Mouse (Mus musculus): ENCODE results near the gene Dnase2a. TPM values are rescaled to one million over a fixed set of nuclear protein-coding genes. Genes with fewer than 3 reads are reported as not detected.

Gene Dnase2a
- polyA plus RNA-seq, 1 experiment, result not detected

GRCm38 (mm10) chr8:84969241-84970134 lies 61.1 kb downstream of the Dnase2a start, which contains the start of the genes Gm49661, Prdx2 and Rnaseh2a:
TSS of gene Gm49661 (minus strand) at chr8:84969433.
TSS of gene Prdx2 (plus strand) at chr8:84969587.
TSS of gene Rnaseh2a (minus strand) at chr8:84969767.
- peak within 1 kb of the TSS; percentile 63 for H3K4me3 ChIP-seq (ENCODE audit: insufficient read depth, low read depth, low read length)
- H3K4me1 ChIP-seq (ENCODE audit: control insufficient read depth, insufficient read depth, low read length), result peaks cover 14% of the 10 kb centered on the region
- WGBS, result under 1% methylated on average over 56 of the region's 56 CpGs
- peak within 1 kb of the TSS; percentile 80 for H3K27ac ChIP-seq (ENCODE audit: insufficient read depth, low read depth, low read length)
- TF ChIP-seq POLR2A (IDR thresholded peaks at IDR 0.05; ENCODE audit: insufficient read depth, low read depth, low read length), result peak; percentile 87
- TF ChIP-seq CTCF (IDR thresholded peaks at IDR 0.05; ENCODE audit: insufficient read depth, low read depth, low read length), result no peak

- H3K4me1 ChIP-seq (ENCODE audit: control insufficient read depth, insufficient read depth, low read length), result peaks cover 11% of the 10 kb centered on the region
- TF ChIP-seq POLR2A (IDR thresholded peaks at IDR 0.05; ENCODE audit: insufficient read depth, low read depth, low read length) (no peak), CTCF (IDR thresholded peaks at IDR 0.05; ENCODE audit: insufficient read depth, low read depth, low read length) (no peak)
- WGBS, result under 1% methylated on average over 21 of the region's 21 CpGs
Observed at GRCm38 (mm10) chr8:84970135-84970790, 61.9 kb downstream of the Dnase2a start.

GRCm38 (mm10) chr8:84970913-84971312 lies 62.6 kb downstream of the Dnase2a start:
- peaks cover 10% of the 10 kb centered on the region for H3K4me1 ChIP-seq (ENCODE audit: control insufficient read depth, insufficient read depth, low read length)
- no peak for TF ChIP-seq POLR2A (IDR thresholded peaks at IDR 0.05; ENCODE audit: insufficient read depth, low read depth, low read length)
- no peak for TF ChIP-seq CTCF (IDR thresholded peaks at IDR 0.05; ENCODE audit: insufficient read depth, low read depth, low read length)
- 32% methylated on average over 5 of the region's 5 CpGs for WGBS
- no peak overlapping the region for H3K4me3 ChIP-seq (ENCODE audit: insufficient read depth, low read depth, low read length)
- no peak overlapping the region for H3K27ac ChIP-seq (ENCODE audit: insufficient read depth, low read depth, low read length)

More at GRCm38 (mm10) chr8:84970135-84970790, 61.9 kb downstream of the Dnase2a start:
- Histone ChIP-seq H3K27ac (ENCODE audit: insufficient read depth, low read depth, low read length) (peak overlapping the region; percentile 71), H3K4me3 (ENCODE audit: insufficient read depth, low read depth, low read length) (peak overlapping the region; percentile 63)

Other genes starting within 250 kb of the Dnase2a start
- gene Ier2, start 245.7 kb upstream of the Dnase2a start, polyA plus RNA-seq (2012; ENCODE audit: insufficient read depth, insufficient read length, low replicate concordance, missing spikeins), result not detected in 2 replicates
- not detected in 2 replicates for gene Trmt1, start 222.3 kb upstream of the Dnase2a start, polyA plus RNA-seq (2012; ENCODE audit: insufficient read depth, insufficient read length, low replicate concordance, missing spikeins)
- not detected in 2 replicates for gene Nacc1, start 220.7 kb upstream of the Dnase2a start, polyA plus RNA-seq (2012; ENCODE audit: insufficient read depth, insufficient read length, low replicate concordance, missing spikeins)
- gene Lyl1, start 207.1 kb upstream of the Dnase2a start, polyA plus RNA-seq (2012; ENCODE audit: insufficient read depth, insufficient read length, low replicate concordance, missing spikeins), result not detected in 2 replicates
- not detected in 2 replicates for gene G430095P16Rik, start 185.6 kb upstream of the Dnase2a start, polyA plus RNA-seq (2012; ENCODE audit: insufficient read depth, insufficient read length, low replicate concordance, missing spikeins)
- gene Nfix, start 108.2 kb upstream of the Dnase2a start, polyA plus RNA-seq (2012; ENCODE audit: insufficient read depth, insufficient read length, low replicate concordance, missing spikeins), result not detected in 2 replicates
- not detected in 2 replicates for gene Dand5, start 85.7 kb upstream of the Dnase2a start, polyA plus RNA-seq (2012; ENCODE audit: insufficient read depth, insufficient read length, low replicate concordance, missing spikeins)
- not detected in 2 replicates for gene Gadd45gip1, start 77.0 kb upstream of the Dnase2a start, polyA plus RNA-seq (2012; ENCODE audit: insufficient read depth, insufficient read length, low replicate concordance, missing spikeins)
- not detected in 2 replicates for gene Rad23a, start 67.9 kb upstream of the Dnase2a start, polyA plus RNA-seq (2012; ENCODE audit: insufficient read depth, insufficient read length, low replicate concordance, missing spikeins)
- gene Calr, start 61.6 kb upstream of the Dnase2a start, polyA plus RNA-seq (2012; ENCODE audit: insufficient read depth, insufficient read length, low replicate concordance, missing spikeins), result 225 TPM in 1 of 2 replicates, not detected in the other
- gene Farsa, start 51.6 kb upstream of the Dnase2a start, polyA plus RNA-seq (2012; ENCODE audit: insufficient read depth, insufficient read length, low replicate concordance, missing spikeins), result not detected in 2 replicates
- gene Syce2, start 36.4 kb upstream of the Dnase2a start, polyA plus RNA-seq (2012; ENCODE audit: insufficient read depth, insufficient read length, low replicate concordance, missing spikeins), result not detected in 2 replicates
- gene Gcdh, start 14.6 kb upstream of the Dnase2a start, polyA plus RNA-seq (2012; ENCODE audit: insufficient read depth, insufficient read length, low replicate concordance, missing spikeins), result not detected in 2 replicates
- gene Klf1, start 6.6 kb upstream of the Dnase2a start, polyA plus RNA-seq (2012; ENCODE audit: insufficient read depth, insufficient read length, low replicate concordance, missing spikeins), result not detected in 2 replicates
- not detected in 2 replicates for gene Mast1, start 28.8 kb downstream of the Dnase2a start, polyA plus RNA-seq (2012; ENCODE audit: insufficient read depth, insufficient read length, low replicate concordance, missing spikeins)
- not detected in 2 replicates for gene Rtbdn, start 38.4 kb downstream of the Dnase2a start, polyA plus RNA-seq (2012; ENCODE audit: insufficient read depth, insufficient read length, low replicate concordance, missing spikeins)
- not detected in 2 replicates for gene Gm49661, start 60.9 kb downstream of the Dnase2a start, polyA plus RNA-seq (2012; ENCODE audit: insufficient read depth, insufficient read length, low replicate concordance, missing spikeins)
- not detected in 2 replicates for gene Prdx2, start 61.0 kb downstream of the Dnase2a start, polyA plus RNA-seq (2012; ENCODE audit: insufficient read depth, insufficient read length, low replicate concordance, missing spikeins)
- not detected in 2 replicates for gene Rnaseh2a, start 61.2 kb downstream of the Dnase2a start, polyA plus RNA-seq (2012; ENCODE audit: insufficient read depth, insufficient read length, low replicate concordance, missing spikeins)
- not detected in 2 replicates for gene Junb, start 70.2 kb downstream of the Dnase2a start, polyA plus RNA-seq (2012; ENCODE audit: insufficient read depth, insufficient read length, low replicate concordance, missing spikeins)
- gene Hook2, start 82.0 kb downstream of the Dnase2a start, polyA plus RNA-seq (2012; ENCODE audit: insufficient read depth, insufficient read length, low replicate concordance, missing spikeins), result not detected in 2 replicates
- gene Best2, start 106.0 kb downstream of the Dnase2a start, polyA plus RNA-seq (2012; ENCODE audit: insufficient read depth, insufficient read length, low replicate concordance, missing spikeins), result not detected in 2 replicates
- not detected in 2 replicates for gene Asna1, start 116.7 kb downstream of the Dnase2a start, polyA plus RNA-seq (2012; ENCODE audit: insufficient read depth, insufficient read length, low replicate concordance, missing spikeins)
- gene Trir, start 118.3 kb downstream of the Dnase2a start, polyA plus RNA-seq (2012; ENCODE audit: insufficient read depth, insufficient read length, low replicate concordance, missing spikeins), result not detected in 2 replicates
- not detected in 2 replicates for gene Tnpo2, start 128.4 kb downstream of the Dnase2a start, polyA plus RNA-seq (2012; ENCODE audit: insufficient read depth, insufficient read length, low replicate concordance, missing spikeins)
- not detected in 2 replicates for gene Fbxw9, start 151.5 kb downstream of the Dnase2a start, polyA plus RNA-seq (2012; ENCODE audit: insufficient read depth, insufficient read length, low replicate concordance, missing spikeins)
- not detected in 2 replicates for gene Gm5741, start 159.4 kb downstream of the Dnase2a start, polyA plus RNA-seq (2012; ENCODE audit: insufficient read depth, insufficient read length, low replicate concordance, missing spikeins)
- not detected in 2 replicates for gene Dhps, start 163.2 kb downstream of the Dnase2a start, polyA plus RNA-seq (2012; ENCODE audit: insufficient read depth, insufficient read length, low replicate concordance, missing spikeins)
- gene Wdr83os, start 172.2 kb downstream of the Dnase2a start, polyA plus RNA-seq (2012; ENCODE audit: insufficient read depth, insufficient read length, low replicate concordance, missing spikeins), result not detected in 2 replicates
- gene Wdr83, start 172.7 kb downstream of the Dnase2a start, polyA plus RNA-seq (2012; ENCODE audit: insufficient read depth, insufficient read length, low replicate concordance, missing spikeins), result not detected in 2 replicates
- 98.2 TPM in 1 of 2 replicates, not detected in the other for gene Man2b1, start 174.7 kb downstream of the Dnase2a start, polyA plus RNA-seq (2012; ENCODE audit: insufficient read depth, insufficient read length, low replicate concordance, missing spikeins)
- not detected in 2 replicates for gene Zfp791, start 214.5 kb downstream of the Dnase2a start, polyA plus RNA-seq (2012; ENCODE audit: insufficient read depth, insufficient read length, low replicate concordance, missing spikeins)
- gene Cks1brt, start 243.4 kb downstream of the Dnase2a start, polyA plus RNA-seq (2012; ENCODE audit: insufficient read depth, insufficient read length, low replicate concordance, missing spikeins), result not detected in 2 replicates